Comparison of ENCODE assay signal across 17 mouse cellular contexts in the genomic region with DNA sequence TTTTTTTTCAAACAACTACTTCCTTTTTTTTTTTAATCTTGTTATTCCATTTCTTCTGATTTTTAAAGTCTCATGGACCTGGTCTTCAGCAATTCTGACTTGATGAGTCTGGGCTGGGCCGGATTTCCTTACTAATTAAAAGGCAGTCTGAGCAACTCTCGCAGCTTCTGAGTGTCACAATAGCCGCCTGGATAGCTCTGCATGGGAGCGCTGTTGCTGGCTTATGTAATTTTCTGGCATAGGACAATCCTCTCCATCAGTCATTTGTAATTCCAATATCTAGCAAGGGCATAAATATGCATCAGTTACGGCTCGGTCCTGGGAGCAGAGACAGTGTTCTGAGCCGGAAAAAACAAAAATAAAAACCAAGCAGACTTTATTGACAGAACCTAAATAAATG.
A peak's percentile ranks its signal among the peaks of the same experiment; 100 is the strongest.
DNase-seq lines count a peak whose midpoint lies in the region; ATAC-seq and TF ChIP-seq lines count a peak whose summit lies in the region.
"Had no signal": no experiment of that assay in that cellular context is flagged by ENCODE, and none has a peak within 500 bp of the region (broad histone marks: within the 10 kb centered on the region; RNA-seq: fewer than 3 reads in every experiment).

No protein-coding gene starts in this region.

- no peak overlapping the region for H3K27ac ChIP-seq in hindbrain, postnatal 0 days
- H3K27ac ChIP-seq in hindbrain, embryonic 14.5 days = no peak overlapping the region
- H3K27ac ChIP-seq in cerebellum, adult 2 months (ENCODE audit: insufficient read depth, low read length) = no peak overlapping the region
- H3K27ac ChIP-seq: embryonic facial prominence, embryonic 15.5 days; heart, embryonic 13.5 days; hindbrain, embryonic 10.5 days; intestine, embryonic 15.5 days; lung, embryonic 15.5 days had no signal

- no peak overlapping the region for H3K4me3 ChIP-seq in hindbrain, postnatal 0 days (ENCODE audit: low read length)
- H3K4me3 ChIP-seq in hindbrain, embryonic 14.5 days (replicated peaks; ENCODE audit: low read length) = no peak overlapping the region
- H3K4me3 ChIP-seq in cerebellum, adult 2 months (replicated peaks; ENCODE audit: insufficient read depth, low read depth, low read length) = no peak overlapping the region
- H3K4me3 ChIP-seq: embryonic facial prominence, embryonic 15.5 days; heart, embryonic 13.5 days; hindbrain, embryonic 10.5 days; intestine, embryonic 15.5 days; lung, embryonic 15.5 days had no signal

- no peak for TF ChIP-seq CTCF in hindbrain, postnatal 0 days (IDR thresholded peaks at IDR 0.05; ENCODE audit: low read depth)
- no peak for TF ChIP-seq CTCF in cerebellum, adult 2 months (IDR thresholded peaks at IDR 0.05; ENCODE audit: borderline replicate concordance, insufficient read depth, low read depth, low read length)

- H3K36me3 ChIP-seq in hindbrain, postnatal 0 days (ENCODE audit: insufficient read depth, low read length) = no peaks in the 10 kb centered on the region
- H3K36me3 ChIP-seq in hindbrain, embryonic 14.5 days (replicated peaks; ENCODE audit: control insufficient read depth, insufficient read depth) = no peaks in the 10 kb centered on the region
- H3K36me3 ChIP-seq: embryonic facial prominence, embryonic 15.5 days; heart, embryonic 13.5 days; hindbrain, embryonic 10.5 days; intestine, embryonic 15.5 days; lung, embryonic 15.5 days had no signal

- H3K9ac ChIP-seq in hindbrain, postnatal 0 days (replicated peaks; ENCODE audit: low read length) = no peak overlapping the region
- no peak overlapping the region for H3K9ac ChIP-seq in hindbrain, embryonic 14.5 days
- H3K9ac ChIP-seq: embryonic facial prominence, embryonic 15.5 days; heart, embryonic 13.5 days; intestine, embryonic 15.5 days; lung, embryonic 15.5 days had no signal

- intact Hi-C loops in heart, postnatal 25 days (cut with DNase I) = no loop called here

- no peak overlapping the region for H3K4me2 ChIP-seq in hindbrain, postnatal 0 days (ENCODE audit: low read depth, low read length)
- H3K4me2 ChIP-seq in hindbrain, embryonic 14.5 days (replicated peaks) = no peak overlapping the region
- H3K4me2 ChIP-seq: embryonic facial prominence, embryonic 15.5 days; heart, embryonic 13.5 days; intestine, embryonic 15.5 days; lung, embryonic 15.5 days had no signal

- no peaks in the 10 kb centered on the region for H3K9me3 ChIP-seq in hindbrain, postnatal 0 days (ENCODE audit: low read length)
- H3K9me3 ChIP-seq in hindbrain, embryonic 14.5 days (ENCODE audit: control insufficient read depth, low read length) = no peaks in the 10 kb centered on the region
- H3K9me3 ChIP-seq: embryonic facial prominence, embryonic 15.5 days; heart, embryonic 13.5 days; hindbrain, embryonic 10.5 days; intestine, embryonic 15.5 days; lung, embryonic 15.5 days had no signal

- 23% methylated on average over 7 of the region's 7 CpGs for WGBS in hindbrain, postnatal 0 days
- 24% methylated on average over 7 of the region's 7 CpGs for WGBS in hindbrain, embryonic 14.5 days
- 23% methylated on average over 7 of the region's 7 CpGs for WGBS in cerebellum, adult 2 months

- peak; percentile 26 for DNase-seq in hindbrain, postnatal 0 days (ENCODE audit: low spot score)
- DNase-seq in hindbrain, embryonic 14.5 days (ENCODE audit: low spot score) = no peak
- peak; percentile 1 for DNase-seq in left cerebral cortex, adult 11 months (ENCODE audit: low spot score)
- no peak for DNase-seq in left cerebral cortex, adult 8-10 months (ENCODE audit: low spot score in 2 of 2)
- peak; percentile 44 to 75 for DNase-seq in cerebellum, adult 2 months
- peak; percentile 27 to 45 for DNase-seq in cerebellum, postnatal 36 days
- no peak for DNase-seq in heart, postnatal 25 days (ENCODE audit: low spot score)
- DNase-seq: gastrocnemius, postnatal 36 days; liver; right cerebral cortex, postnatal 25 days; thymus, adult 18-20 months had no signal

- no peak for TF ChIP-seq POLR2A in cerebellum, adult 2 months (IDR thresholded peaks at IDR 0.05; ENCODE audit: borderline replicate concordance, insufficient read depth, low read length)

- no peaks in the 10 kb centered on the region for H3K27me3 ChIP-seq in hindbrain, postnatal 0 days (ENCODE audit: insufficient read depth, low read length)
- no peaks in the 10 kb centered on the region for H3K27me3 ChIP-seq in hindbrain, embryonic 14.5 days (ENCODE audit: control insufficient read depth, insufficient read depth, low read length)
- no peaks in the 10 kb centered on the region for H3K27me3 ChIP-seq in cerebellum, adult 2 months (ENCODE audit: control insufficient read depth, insufficient read depth, low read length)
- H3K27me3 ChIP-seq: embryonic facial prominence, embryonic 15.5 days; intestine, embryonic 15.5 days; lung, embryonic 15.5 days had no signal

- H3K4me1 ChIP-seq in hindbrain, postnatal 0 days (ENCODE audit: insufficient read depth, low read length) = no peaks in the 10 kb centered on the region
- H3K4me1 ChIP-seq in hindbrain, embryonic 14.5 days (replicated peaks; ENCODE audit: control insufficient read depth, insufficient read depth, low read length) = no peaks in the 10 kb centered on the region
- H3K4me1 ChIP-seq in cerebellum, adult 2 months (ENCODE audit: control insufficient read depth, insufficient read depth, low read length) = peaks cover 7% of the 10 kb centered on the region; the same call in 1 of the 2 replicates
- H3K4me1 ChIP-seq: heart, embryonic 13.5 days; intestine, embryonic 15.5 days had no signal

- ATAC-seq in hindbrain, postnatal 0 days = no peak
- ATAC-seq in hindbrain, embryonic 14.5 days (ENCODE audit: low FRiP score) = no peak
- ATAC-seq: CD4-positive, CD25-positive, alpha-beta regulatory T cell, adult 4 months; intestine, embryonic 15.5 days had no signal

Comparison
In these comparisons a context has a peak if more than half of its experiments do, and no peak if none do; other contexts are left out.
1. DNase-seq: peak in hindbrain, postnatal 0 days (single experiment), left cerebral cortex, adult 11 months (single experiment), cerebellum, adult 2 months (2 of 2) and cerebellum, postnatal 36 days (2 of 2); none in hindbrain, embryonic 14.5 days (single experiment), left cerebral cortex, adult 8-10 months (0 of 2) and heart, postnatal 25 days (single experiment).